Mouse (Mus musculus): ENCODE measurements at regions not wholly inside any gene's neighbourhood (a gene's known extent, or its start where the extent isn't known, plus 50 kb on each side); places are given as distances from the start of the nearest gene placed in this dataset.

GRCm38 (mm10) chr12:35317046-35317445, 217.8 kb downstream of the Ahr start:
- Histone ChIP-seq H3K36me3 (ENCODE audit: insufficient read depth) (no peaks in the 10 kb centered on the region), H3K4me2 (no peak overlapping the region), H3K9me3 (ENCODE audit: low read depth, low read length) (no peaks in the 10 kb centered on the region), H3K4me1 (ENCODE audit: insufficient read depth) (no peaks in the 10 kb centered on the region), H3K4me3 (ENCODE audit: low read depth, low read length) (no peak overlapping the region), H3K9ac (no peak overlapping the region), H3K27ac (ENCODE audit: low read depth) (no peak overlapping the region), H3K27me3 (ENCODE audit: insufficient read depth, low read length) (no peaks in the 10 kb centered on the region)
- no peak for TF ChIP-seq CTCF (IDR thresholded peaks at IDR 0.05; ENCODE audit: low read depth)
- ATAC-seq (ENCODE audit: insufficient read depth) (no peak), DNase-seq (peak; percentile 30)
- WGBS, result 41% methylated on average over 3 of the region's 3 CpGs

GRCm38 (mm10) chr12:35314035-35314434, 220.8 kb downstream of the Ahr start:
- H3K9me3 ChIP-seq (ENCODE audit: low read depth, low read length), result no peaks in the 10 kb centered on the region
- H3K27me3 ChIP-seq (ENCODE audit: insufficient read depth, low read length), result no peaks in the 10 kb centered on the region
- no peak overlapping the region for H3K4me2 ChIP-seq
- no peak for DNase-seq
- TF ChIP-seq CTCF (IDR thresholded peaks at IDR 0.05; ENCODE audit: low read depth), result no peak
- no peak overlapping the region for H3K27ac ChIP-seq (ENCODE audit: low read depth)
- ATAC-seq (ENCODE audit: insufficient read depth), result no peak
- no peak overlapping the region for H3K9ac ChIP-seq
- 80% methylated on average over 2 of the region's 2 CpGs for WGBS
- H3K4me1 ChIP-seq (ENCODE audit: insufficient read depth), result no peaks in the 10 kb centered on the region
- H3K4me3 ChIP-seq (ENCODE audit: low read depth, low read length), result no peak overlapping the region
- H3K36me3 ChIP-seq (ENCODE audit: insufficient read depth), result no peaks in the 10 kb centered on the region

GRCm38 (mm10) chr12:35313191-35313925, 221.5 kb downstream of the Ahr start:
- no peaks in the 10 kb centered on the region for H3K4me1 ChIP-seq (ENCODE audit: insufficient read depth)
- no peak overlapping the region for H3K9ac ChIP-seq
- no peak for TF ChIP-seq CTCF (IDR thresholded peaks at IDR 0.05; ENCODE audit: low read depth)
- WGBS, result 44% methylated on average over 11 of the region's 11 CpGs
- H3K4me2 ChIP-seq, result no peak overlapping the region
- peak; percentile 31; the same call in 1 of the 2 replicates for ATAC-seq (ENCODE audit: insufficient read depth)
- H3K9me3 ChIP-seq (ENCODE audit: low read depth, low read length), result no peaks in the 10 kb centered on the region
- H3K4me3 ChIP-seq (ENCODE audit: low read depth, low read length), result no peak overlapping the region
- H3K27me3 ChIP-seq (ENCODE audit: insufficient read depth, low read length), result no peaks in the 10 kb centered on the region
- H3K36me3 ChIP-seq (ENCODE audit: insufficient read depth), result no peaks in the 10 kb centered on the region
- H3K27ac ChIP-seq (ENCODE audit: low read depth), result no peak overlapping the region; the same call in 1 of the 2 replicates
- DNase-seq, result peak; percentile 60

GRCm38 (mm10) chr12:35308537-35308936, 226.3 kb downstream of the Ahr start:
- Histone ChIP-seq H3K27me3 (ENCODE audit: insufficient read depth, low read length) (no peaks in the 10 kb centered on the region), H3K4me2 (no peak overlapping the region), H3K9me3 (ENCODE audit: low read depth, low read length) (no peaks in the 10 kb centered on the region), H3K36me3 (ENCODE audit: insufficient read depth) (no peaks in the 10 kb centered on the region), H3K27ac (ENCODE audit: low read depth) (no peak overlapping the region), H3K4me1 (ENCODE audit: insufficient read depth) (no peaks in the 10 kb centered on the region), H3K9ac (no peak overlapping the region), H3K4me3 (ENCODE audit: low read depth, low read length) (no peak overlapping the region)
- peak; percentile 51 for TF ChIP-seq CTCF (IDR thresholded peaks at IDR 0.05; ENCODE audit: low read depth)
- ATAC-seq (ENCODE audit: insufficient read depth), result peak; percentile 24; the same call in 1 of the 2 replicates
- DNase-seq, result peak; percentile 60

- ATAC-seq (ENCODE audit: insufficient read depth) (no peak), DNase-seq (no peak)
- TF ChIP-seq CTCF (IDR thresholded peaks at IDR 0.05; ENCODE audit: low read depth), result no peak
- WGBS, result 76% methylated on average over 3 of the region's 3 CpGs
- no peak overlapping the region for H3K4me2 ChIP-seq
- H3K27me3 ChIP-seq (ENCODE audit: insufficient read depth, low read length), result no peaks in the 10 kb centered on the region
- no peak overlapping the region for H3K27ac ChIP-seq (ENCODE audit: low read depth)
- H3K9me3 ChIP-seq (ENCODE audit: low read depth, low read length), result no peaks in the 10 kb centered on the region
- H3K4me3 ChIP-seq (ENCODE audit: low read depth, low read length), result no peak overlapping the region
- no peak overlapping the region for H3K9ac ChIP-seq
- H3K4me1 ChIP-seq (ENCODE audit: insufficient read depth), result no peaks in the 10 kb centered on the region
- no peaks in the 10 kb centered on the region for H3K36me3 ChIP-seq (ENCODE audit: insufficient read depth)
Measured at GRCm38 (mm10) chr12:35303764-35304717, 230.8 kb downstream of the Ahr start.

GRCm38 (mm10) chr12:35303188-35303587, 231.7 kb downstream of the Ahr start:
- Histone ChIP-seq H3K27me3 (ENCODE audit: insufficient read depth, low read length) (no peaks in the 10 kb centered on the region), H3K36me3 (ENCODE audit: insufficient read depth) (no peaks in the 10 kb centered on the region), H3K4me2 (no peak overlapping the region), H3K4me1 (ENCODE audit: insufficient read depth) (no peaks in the 10 kb centered on the region), H3K9me3 (ENCODE audit: low read depth, low read length) (no peaks in the 10 kb centered on the region), H3K4me3 (ENCODE audit: low read depth, low read length) (no peak overlapping the region), H3K27ac (ENCODE audit: low read depth) (no peak overlapping the region), H3K9ac (no peak overlapping the region)
- 50% methylated on average over 2 of the region's 2 CpGs for WGBS
- DNase-seq (no peak), ATAC-seq (ENCODE audit: insufficient read depth) (no peak)
- no peak for TF ChIP-seq CTCF (IDR thresholded peaks at IDR 0.05; ENCODE audit: low read depth)

- no peaks in the 10 kb centered on the region for H3K9me3 ChIP-seq (ENCODE audit: low read depth, low read length)
- no peaks in the 10 kb centered on the region for H3K4me1 ChIP-seq (ENCODE audit: insufficient read depth)
- ATAC-seq (ENCODE audit: insufficient read depth), result no peak
- no peaks in the 10 kb centered on the region for H3K27me3 ChIP-seq (ENCODE audit: insufficient read depth, low read length)
- 83% methylated on average over 1 of the region's 1 CpGs for WGBS
- H3K4me3 ChIP-seq (ENCODE audit: low read depth, low read length), result no peak overlapping the region
- no peak for DNase-seq
- no peak overlapping the region for H3K9ac ChIP-seq
- TF ChIP-seq CTCF (IDR thresholded peaks at IDR 0.05; ENCODE audit: low read depth), result no peak
- H3K4me2 ChIP-seq, result no peak overlapping the region
- no peaks in the 10 kb centered on the region for H3K36me3 ChIP-seq (ENCODE audit: insufficient read depth)
- no peak overlapping the region for H3K27ac ChIP-seq (ENCODE audit: low read depth)
Measured at GRCm38 (mm10) chr12:35294668-35295067, 240.2 kb downstream of the Ahr start.
